Mouse (Mus musculus) limb, embryonic 14.5 days (tissue): ENCODE results near the gene Micu1. TPM values are rescaled to one million over a fixed set of nuclear protein-coding genes. Genes with fewer than 3 reads are reported as not detected.

Experiments
- ATAC-seq: fragments of 200-750 bp; cut with Nextera tagmentation; 2 replicates; pipeline ENCODE4 v1.8.0; 2017; ENCODE audit warnings: low read depth, moderate number of reproducible peaks, moderate TSS enrichment; ENCODE audit not compliant: low FRiP score
- DNase-seq: peaks from one replicate; pipeline ENCODE4 v3.0.0-alpha.2; 2015; ENCODE audit warnings: low spot score
- H3K27ac ChIP-seq: fragments of 300-500 bp; sonication (generic); replicated peaks from 2 replicates; pipeline ENCODE4 v1.5.1; 2014; ENCODE audit warnings: low read depth, mild to moderate bottlenecking, low read length, moderate library complexity, mixed read lengths
- H3K27me3 ChIP-seq: fragments of 300-500 bp; sonication (generic); 2 replicates; pipeline ENCODE4 v1.6.1; 2014; ENCODE audit warnings: low read length, mixed read lengths; ENCODE audit not compliant: control insufficient read depth, insufficient read depth
- H3K36me3 ChIP-seq: fragments of 300-500 bp; sonication (generic); 2 replicates; pipeline ENCODE4 v1.6.1; 2014; ENCODE audit warnings: mild to moderate bottlenecking, low read length, moderate library complexity, mixed read lengths; ENCODE audit not compliant: control insufficient read depth, insufficient read depth
- H3K4me1 ChIP-seq: fragments of 300-500 bp; sonication (generic); 2 replicates; pipeline ENCODE4 v1.6.1; 2014; ENCODE audit warnings: antibody characterized with exemption, low read length, mixed read lengths; ENCODE audit not compliant: control insufficient read depth, insufficient read depth
- H3K4me2 ChIP-seq: fragments of 300-500 bp; sonication (generic); replicated peaks from 2 replicates; pipeline ENCODE4 v1.6.1; 2014; ENCODE audit warnings: low read depth, mild to moderate bottlenecking, low read length, moderate library complexity; ENCODE audit not compliant: severe bottlenecking
- H3K4me3 ChIP-seq: fragments of 300-500 bp; sonication (generic); replicated peaks from 2 replicates; pipeline ENCODE4 v1.5.1; 2014; ENCODE audit warnings: low read length
- H3K9ac ChIP-seq: fragments of 300-500 bp; sonication (generic); 2 replicates; pipeline ENCODE4 v1.6.1; 2014; ENCODE audit warnings: mild to moderate bottlenecking, low read depth, low read length, moderate library complexity; ENCODE audit not compliant: severe bottlenecking
- H3K9me3 ChIP-seq: fragments of 300-500 bp; sonication (generic); 2 replicates; pipeline ENCODE4 v1.6.1; 2016; ENCODE audit warnings: low read length; ENCODE audit not compliant: control insufficient read depth
- POLR2A ChIP-seq: fragments of 200-500 bp; IDR thresholded peaks from 2 replicates; pipeline ENCODE4 v1.8.0; 2012; ENCODE audit warnings: inconsistent platforms, mild to moderate bottlenecking, moderate library complexity, borderline replicate concordance; ENCODE audit not compliant: insufficient read depth, insufficient read length; ENCODE audit errors: extremely low read depth
- WGBS: fragments of 180-500 bp; shearing (Covaris S2); extraction: QIAGEN DNeasy Blood & Tissue Kit; methylation state at CpG from one replicate; pipeline ENCODE4 v1.1.7; 2014; 5-methylcytosine and 5-hydroxymethylcytosine counted together
- polyA plus RNA-seq, 2 experiments: library from polyadenylated mRNA; depleted of rRNA in 1 of 2; stranded (reverse) in 1 of 2; unstranded in 1 of 2; fragments of >200 nt; fragmentation: Nextera tagmentation in 1 of 2; extraction: Ambion mirVana in 1 of 2; gene quantifications; 2 replicates each; pipeline versions ENCODE4 v1.2.1 to v1.2.3; 2012 to 2014

Gene Micu1
- polyA plus RNA-seq, 2 experiments, result 81.9 to 93.7 TPM

- Histone ChIP-seq H3K27ac (peak overlapping the region; percentile 33; the same call in 1 of the 2 replicates), H3K36me3 (no peaks in the 10 kb centered on the region), H3K9me3 (no peaks in the 10 kb centered on the region), H3K9ac (peak overlapping the region; percentile 16; the same call in 1 of the 2 replicates), H3K4me1 (peaks cover 50% of the 10 kb centered on the region), H3K4me2 (peak overlapping the region; percentile 34), H3K27me3 (no peaks in the 10 kb centered on the region), H3K4me3 (no peak overlapping the region)
- 4% methylated on average over 25 of the region's 25 CpGs for WGBS
- no peak for TF ChIP-seq POLR2A
- ATAC-seq (no peak), DNase-seq (no peak)
Observed at GRCm38 (mm10) chr10:59911561-59912198, 209.4 kb downstream of the Micu1 start.

Other genes with a start within 250 kb of the Micu1 start
- not detected in 2 replicates for gene Gm10322, start 86.4 kb upstream of the Micu1 start, polyA plus RNA-seq (2012; rRNA removed)
- gene Gm10322, start 86.4 kb upstream of the Micu1 start, polyA plus RNA-seq (2014; fragmentation: Nextera tagmentation; extraction: Ambion mirVana), result not detected in 2 replicates
- 34.5 and 37.1 TPM in 2 replicates for gene Mcu, start 85.8 kb upstream of the Micu1 start, polyA plus RNA-seq (2012; rRNA removed)
- 54.2 and 56.7 TPM in 2 replicates for gene Mcu, start 85.8 kb upstream of the Micu1 start, polyA plus RNA-seq (2014; fragmentation: Nextera tagmentation; extraction: Ambion mirVana)
- 34.1 and 37.1 TPM in 2 replicates for gene Dnajb12, start 177.1 kb downstream of the Micu1 start, polyA plus RNA-seq (2012; rRNA removed)
- 26.0 and 26.3 TPM in 2 replicates for gene Dnajb12, start 177.1 kb downstream of the Micu1 start, polyA plus RNA-seq (2014; fragmentation: Nextera tagmentation; extraction: Ambion mirVana)
- 117 and 138 TPM in 2 replicates for gene Ddit4, start 249.4 kb downstream of the Micu1 start, polyA plus RNA-seq (2012; rRNA removed)
- 8.5 and 8.6 TPM in 2 replicates for gene Ddit4, start 249.4 kb downstream of the Micu1 start, polyA plus RNA-seq (2014; fragmentation: Nextera tagmentation; extraction: Ambion mirVana)